Mouse (Mus musculus): ENCODE results near the gene Kif19a. TPM values are rescaled to one million over a fixed set of nuclear protein-coding genes. Genes with fewer than 3 reads are reported as not detected.

Kif19a gene
- 0.53 and 0.75 TPM in 2 replicates for polyA plus RNA-seq (2015; fragmentation: Nextera tagmentation; extraction: Ambion mirVana)

- WGBS = 3% methylated on average over 51 of the region's 51 CpGs
- Histone ChIP-seq H3K9me3 (replicated peaks; ENCODE audit: control insufficient read depth, low read length) (no peaks in the 10 kb centered on the region), H3K9ac (ENCODE audit: low read length) (peak within 1 kb of the TSS; percentile 67), H3K4me3 (replicated peaks; ENCODE audit: low read length) (peak within 1 kb of the TSS; percentile 57), H3K4me2 (ENCODE audit: low read depth, low read length) (peak within 1 kb of the TSS; percentile 99), H3K36me3 (ENCODE audit: control insufficient read depth, insufficient read depth, low read length) (no peaks in the 10 kb centered on the region), H3K4me1 (ENCODE audit: control insufficient read depth, insufficient read depth, low read length) (peaks cover 11% of the 10 kb centered on the region; the same call in 1 of the 2 replicates), H3K27ac (ENCODE audit: low read length) (no peak within 1 kb of the TSS), H3K27me3 (ENCODE audit: control insufficient read depth, insufficient read depth, low read length) (peaks cover 3% of the 10 kb centered on the region; the same call in 1 of the 2 replicates)
- peak; percentile 84 for ATAC-seq (ENCODE audit: insufficient read depth, low FRiP score)
Measured at GRCm38 (mm10) chr11:114764820-114765818, at the start of gene Kif19a. TSS of gene Kif19a (plus strand) at chr11:114765388.

GRCm38 (mm10) chr11:114715531-114715930 lies 49.7 kb upstream of the Kif19a start:
- H3K9me3 ChIP-seq (replicated peaks; ENCODE audit: control insufficient read depth, low read length) = no peaks in the 10 kb centered on the region
- WGBS = 70% methylated on average over 7 of the region's 7 CpGs
- no peak overlapping the region for H3K9ac ChIP-seq (ENCODE audit: low read length)
- ATAC-seq (ENCODE audit: insufficient read depth, low FRiP score) = no peak
- H3K27ac ChIP-seq (ENCODE audit: low read length) = no peak overlapping the region
- no peaks in the 10 kb centered on the region for H3K27me3 ChIP-seq (ENCODE audit: control insufficient read depth, insufficient read depth, low read length)
- no peaks in the 10 kb centered on the region for H3K4me1 ChIP-seq (ENCODE audit: control insufficient read depth, insufficient read depth, low read length)
- H3K4me3 ChIP-seq (replicated peaks; ENCODE audit: low read length) = no peak overlapping the region
- H3K36me3 ChIP-seq (ENCODE audit: control insufficient read depth, insufficient read depth, low read length) = no peaks in the 10 kb centered on the region
- H3K4me2 ChIP-seq (ENCODE audit: low read depth, low read length) = no peak overlapping the region

DNA sequence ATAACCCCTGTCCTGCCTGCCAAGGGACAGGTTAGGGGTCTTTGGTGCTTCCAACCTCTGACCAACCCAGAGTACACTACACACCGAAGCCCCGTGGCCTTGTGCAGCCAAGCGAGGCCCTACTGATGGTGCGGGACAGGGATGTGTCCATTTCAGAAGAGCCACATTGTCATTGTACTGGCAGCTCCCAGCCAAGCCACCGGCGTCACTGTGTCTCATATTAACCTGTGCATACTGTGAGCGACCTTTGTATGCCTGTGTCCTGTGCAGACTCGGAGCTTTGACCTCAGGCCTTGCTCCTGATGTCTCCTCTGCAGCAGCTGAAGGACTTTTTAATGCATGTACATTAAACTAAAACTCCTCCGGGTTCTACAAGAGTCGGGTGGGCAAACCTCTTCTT lies 44.7 kb upstream of the Kif19a start:
- H3K9me3 ChIP-seq (replicated peaks; ENCODE audit: control insufficient read depth, low read length) = no peaks in the 10 kb centered on the region
- WGBS = 86% methylated on average over 10 of the region's 10 CpGs
- H3K4me1 ChIP-seq (ENCODE audit: control insufficient read depth, insufficient read depth, low read length) = peaks cover 9% of the 10 kb centered on the region
- H3K36me3 ChIP-seq (ENCODE audit: control insufficient read depth, insufficient read depth, low read length) = no peaks in the 10 kb centered on the region
- no peak overlapping the region for H3K9ac ChIP-seq (ENCODE audit: low read length)
- H3K27ac ChIP-seq (ENCODE audit: low read length) = no peak overlapping the region
- H3K4me3 ChIP-seq (replicated peaks; ENCODE audit: low read length) = no peak overlapping the region
- no peak for ATAC-seq (ENCODE audit: insufficient read depth, low FRiP score)
- no peaks in the 10 kb centered on the region for H3K27me3 ChIP-seq (ENCODE audit: control insufficient read depth, insufficient read depth, low read length)
- H3K4me2 ChIP-seq (ENCODE audit: low read depth, low read length) = no peak overlapping the region

GRCm38 (mm10) chr11:114722438-114722837 lies 42.8 kb upstream of the Kif19a start:
- H3K27me3 ChIP-seq (ENCODE audit: control insufficient read depth, insufficient read depth, low read length) = no peaks in the 10 kb centered on the region
- no peaks in the 10 kb centered on the region for H3K9me3 ChIP-seq (replicated peaks; ENCODE audit: control insufficient read depth, low read length)
- 75% methylated on average over 8 of the region's 8 CpGs for WGBS
- no peak overlapping the region for H3K4me2 ChIP-seq (ENCODE audit: low read depth, low read length)
- no peak for ATAC-seq (ENCODE audit: insufficient read depth, low FRiP score)
- no peak overlapping the region for H3K4me3 ChIP-seq (replicated peaks; ENCODE audit: low read length)
- H3K27ac ChIP-seq (ENCODE audit: low read length) = no peak overlapping the region
- H3K36me3 ChIP-seq (ENCODE audit: control insufficient read depth, insufficient read depth, low read length) = no peaks in the 10 kb centered on the region
- no peak overlapping the region for H3K9ac ChIP-seq (ENCODE audit: low read length)
- H3K4me1 ChIP-seq (ENCODE audit: control insufficient read depth, insufficient read depth, low read length) = peaks cover 12% of the 10 kb centered on the region

DNA sequence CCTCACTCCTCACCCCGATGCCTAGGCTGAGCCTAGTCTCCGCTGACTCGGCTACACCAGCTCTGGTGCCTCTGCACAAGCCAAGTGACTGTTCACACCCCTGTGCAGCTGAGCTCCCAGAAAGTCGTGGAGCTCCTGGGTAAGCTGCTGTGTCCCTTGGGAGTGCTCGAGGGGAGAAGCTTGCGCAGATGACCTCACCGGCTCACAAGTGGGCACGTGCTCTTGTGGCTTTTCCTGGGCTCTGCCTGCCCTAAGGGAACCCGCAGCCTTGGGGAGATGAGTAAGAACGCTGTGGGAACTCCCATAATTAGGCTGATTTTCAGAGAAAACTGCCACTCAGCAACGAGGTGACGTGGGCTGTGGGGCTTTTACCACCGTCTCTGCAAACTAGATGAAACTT lies 42.2 kb upstream of the Kif19a start:
- H3K9me3 ChIP-seq (replicated peaks; ENCODE audit: control insufficient read depth, low read length) = no peaks in the 10 kb centered on the region
- ATAC-seq (ENCODE audit: insufficient read depth, low FRiP score) = no peak
- no peaks in the 10 kb centered on the region for H3K36me3 ChIP-seq (ENCODE audit: control insufficient read depth, insufficient read depth, low read length)
- H3K27ac ChIP-seq (ENCODE audit: low read length) = no peak overlapping the region
- no peak overlapping the region for H3K9ac ChIP-seq (ENCODE audit: low read length)
- H3K4me2 ChIP-seq (ENCODE audit: low read depth, low read length) = no peak overlapping the region
- H3K4me1 ChIP-seq (ENCODE audit: control insufficient read depth, insufficient read depth, low read length) = peaks cover 15% of the 10 kb centered on the region
- 65% methylated on average over 13 of the region's 13 CpGs for WGBS
- no peaks in the 10 kb centered on the region for H3K27me3 ChIP-seq (ENCODE audit: control insufficient read depth, insufficient read depth, low read length)
- H3K4me3 ChIP-seq (replicated peaks; ENCODE audit: low read length) = no peak overlapping the region

GRCm38 (mm10) chr11:114724787-114725590 lies 40.2 kb upstream of the Kif19a start:
- H3K4me1 ChIP-seq (ENCODE audit: control insufficient read depth, insufficient read depth, low read length) = peaks cover 15% of the 10 kb centered on the region
- no peaks in the 10 kb centered on the region for H3K9me3 ChIP-seq (replicated peaks; ENCODE audit: control insufficient read depth, low read length)
- no peak overlapping the region for H3K4me2 ChIP-seq (ENCODE audit: low read depth, low read length)
- no peaks in the 10 kb centered on the region for H3K36me3 ChIP-seq (ENCODE audit: control insufficient read depth, insufficient read depth, low read length)
- peak; percentile 62; the same call in 1 of the 2 replicates for ATAC-seq (ENCODE audit: insufficient read depth, low FRiP score)
- H3K27ac ChIP-seq (ENCODE audit: low read length) = peak overlapping the region; percentile 64
- H3K4me3 ChIP-seq (replicated peaks; ENCODE audit: low read length) = no peak overlapping the region
- no peak overlapping the region for H3K9ac ChIP-seq (ENCODE audit: low read length)
- H3K27me3 ChIP-seq (ENCODE audit: control insufficient read depth, insufficient read depth, low read length) = no peaks in the 10 kb centered on the region
- WGBS = 40% methylated on average over 11 of the region's 11 CpGs

GRCm38 (mm10) chr11:114726965-114727825 lies 38.0 kb upstream of the Kif19a start, which contains the start of gene Dnaic2:
TSS of gene Dnaic2 (plus strand) at chr11:114727408.
- Histone ChIP-seq H3K9ac (ENCODE audit: low read length) (peak within 1 kb of the TSS; percentile 23; the same call in 1 of the 2 replicates), H3K4me3 (replicated peaks; ENCODE audit: low read length) (peak within 1 kb of the TSS; percentile 39), H3K36me3 (ENCODE audit: control insufficient read depth, insufficient read depth, low read length) (no peaks in the 10 kb centered on the region), H3K9me3 (replicated peaks; ENCODE audit: control insufficient read depth, low read length) (no peaks in the 10 kb centered on the region), H3K4me1 (ENCODE audit: control insufficient read depth, insufficient read depth, low read length) (peaks cover 15% of the 10 kb centered on the region), H3K27me3 (ENCODE audit: control insufficient read depth, insufficient read depth, low read length) (no peaks in the 10 kb centered on the region), H3K4me2 (ENCODE audit: low read depth, low read length) (peak within 1 kb of the TSS; percentile 50), H3K27ac (ENCODE audit: low read length) (no peak within 1 kb of the TSS)
- WGBS = 10% methylated on average over 34 of the region's 34 CpGs
- peak; percentile 70 for ATAC-seq (ENCODE audit: insufficient read depth, low FRiP score)

GRCm38 (mm10) chr11:114727826-114728186 lies 37.4 kb upstream of the Kif19a start:
- H3K27ac ChIP-seq (ENCODE audit: low read length) = no peak overlapping the region
- no peaks in the 10 kb centered on the region for H3K36me3 ChIP-seq (ENCODE audit: control insufficient read depth, insufficient read depth, low read length)
- H3K9me3 ChIP-seq (replicated peaks; ENCODE audit: control insufficient read depth, low read length) = no peaks in the 10 kb centered on the region
- no peak overlapping the region for H3K9ac ChIP-seq (ENCODE audit: low read length)
- H3K4me2 ChIP-seq (ENCODE audit: low read depth, low read length) = peak overlapping the region; percentile 50
- H3K4me3 ChIP-seq (replicated peaks; ENCODE audit: low read length) = no peak overlapping the region
- ATAC-seq (ENCODE audit: insufficient read depth, low FRiP score) = no peak
- no peaks in the 10 kb centered on the region for H3K27me3 ChIP-seq (ENCODE audit: control insufficient read depth, insufficient read depth, low read length)
- 35% methylated on average over 5 of the region's 5 CpGs for WGBS
- H3K4me1 ChIP-seq (ENCODE audit: control insufficient read depth, insufficient read depth, low read length) = peaks cover 15% of the 10 kb centered on the region

Measured in stomach, embryonic 16.5 days (tissue).